Mouse (Mus musculus): ENCODE data around the gene Zc3h8. TPM values are rescaled to one million over a fixed set of nuclear protein-coding genes. Genes with fewer than 3 reads are reported as not detected.

The Zc3h8 gene
- polyA plus RNA-seq, 3 experiments from 2014 or later, result 8.2 to 8.5 (median 8.4) TPM

DNA sequence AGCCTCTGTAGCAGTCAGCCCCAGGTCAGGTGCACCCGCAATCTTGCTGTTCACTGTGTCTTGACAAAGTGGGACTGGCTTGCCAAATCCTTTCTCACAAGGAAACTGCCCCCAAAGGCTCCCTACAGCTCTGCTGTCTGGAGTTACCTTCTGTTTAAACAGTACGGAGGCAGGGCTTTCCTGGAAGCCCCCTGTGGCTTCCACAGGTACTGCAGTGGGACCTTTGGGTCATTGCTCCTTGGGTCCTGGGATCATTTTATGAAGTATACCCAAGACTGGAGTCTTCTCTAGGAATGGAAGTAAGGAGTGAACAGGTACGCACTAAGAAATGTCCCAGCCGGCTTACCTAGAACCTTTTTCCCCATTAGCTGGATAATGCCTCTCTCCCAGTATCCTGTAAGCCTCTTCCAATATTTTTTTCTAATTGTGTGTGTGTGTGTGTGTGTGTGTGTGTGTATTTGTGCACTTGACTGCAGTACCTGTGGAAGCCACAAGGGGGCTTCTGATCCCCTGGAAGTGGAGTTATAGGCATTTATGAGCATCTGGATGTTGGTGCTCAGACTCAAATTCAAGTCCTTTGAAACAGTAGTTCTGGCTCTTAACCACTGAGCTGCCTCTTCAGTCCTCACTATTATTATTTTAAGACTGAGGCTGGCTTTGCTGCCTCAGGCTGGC lies 53.1 kb downstream of the Zc3h8 start:
- ATAC-seq, result no peak

DNA sequence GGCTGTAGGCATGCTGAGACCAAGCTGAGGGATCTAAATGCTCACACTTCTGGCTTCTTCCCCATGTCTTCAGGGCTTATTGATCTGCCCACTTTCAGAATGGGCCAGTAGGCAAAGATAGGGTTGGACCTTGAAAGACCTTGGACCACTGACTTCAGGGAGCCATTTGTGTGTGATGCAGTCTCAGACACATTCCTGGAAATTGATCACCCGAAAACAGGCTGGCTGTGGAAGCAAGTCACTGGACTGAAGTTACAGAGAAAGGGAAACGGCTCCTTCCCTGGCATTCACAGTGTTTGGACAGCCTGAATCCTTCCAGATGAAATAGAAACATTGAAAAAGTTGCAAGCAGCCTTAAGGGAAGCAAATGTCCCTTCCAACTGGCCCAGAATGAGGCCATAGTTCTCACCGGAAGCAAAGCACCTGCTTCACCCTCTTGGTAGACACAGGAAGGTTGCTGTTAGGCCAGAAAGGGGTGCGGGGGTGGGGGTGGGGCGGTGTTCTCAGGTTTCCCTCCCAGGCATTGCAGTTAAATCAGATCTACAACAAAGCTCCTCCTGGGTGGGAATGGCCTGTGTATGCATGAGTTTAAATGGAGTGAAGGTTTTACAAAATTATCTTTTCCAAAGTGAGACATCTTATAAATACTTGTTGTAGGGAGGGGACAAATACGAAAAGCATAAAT lies 55.9 kb downstream of the Zc3h8 start:
- ATAC-seq, result no peak

DNA sequence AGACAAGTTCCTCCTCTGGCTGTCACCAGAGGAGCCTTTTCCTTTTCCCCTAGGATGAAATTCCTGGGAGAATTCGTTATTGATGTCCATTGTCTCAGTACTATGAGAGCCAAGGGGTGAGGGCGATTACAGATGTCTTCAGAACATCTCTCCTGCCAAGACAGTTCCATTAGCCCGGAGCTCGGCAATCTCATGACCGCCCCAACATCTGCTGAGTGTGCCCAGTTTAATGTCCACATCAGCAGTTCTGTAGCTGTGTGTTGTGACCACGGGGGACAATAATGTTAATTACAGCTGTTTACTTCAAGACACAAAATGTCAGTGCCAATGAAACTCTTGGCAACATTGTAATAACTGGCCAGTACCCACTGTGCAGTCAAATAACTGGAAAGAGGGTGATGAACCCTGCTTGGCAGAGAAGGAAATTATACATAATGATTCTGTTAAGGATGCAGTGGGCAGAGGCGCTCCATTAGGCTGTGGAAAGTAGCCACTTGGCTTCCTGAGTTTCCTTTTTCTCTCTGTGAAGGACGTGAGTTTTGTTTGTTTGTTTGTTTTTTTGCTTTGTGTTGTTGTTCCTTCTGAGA lies 58.6 kb downstream of the Zc3h8 start:
- no peak for ATAC-seq

DNA sequence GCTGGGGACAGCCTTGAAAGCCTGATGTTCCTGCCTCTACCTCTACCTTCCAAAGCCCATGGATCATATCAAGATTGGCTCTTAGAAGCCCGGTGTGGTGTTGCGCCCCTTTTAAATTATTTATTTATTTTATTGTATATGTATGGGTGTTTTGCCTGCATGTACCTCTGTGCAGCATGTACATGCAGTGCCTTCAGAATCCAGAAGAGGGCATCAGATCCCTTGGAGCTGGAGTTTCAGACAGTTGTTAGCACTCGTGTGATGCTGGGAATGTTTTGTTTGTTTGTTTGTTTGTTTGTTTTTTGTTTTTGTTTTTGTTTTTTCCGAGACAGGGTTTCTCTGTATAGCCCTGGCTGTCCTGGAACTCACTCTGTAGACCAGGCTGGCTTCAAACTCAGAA lies 62.6 kb downstream of the Zc3h8 start:
- no peak for ATAC-seq

Other genes starting within 250 kb of the Zc3h8 start
- under 1 TPM in 2 of 3 experiments, not detected in 1; 0.08 to 0.40 TPM for gene Mertk, start 245.1 kb downstream of the Zc3h8 start, polyA plus RNA-seq (2017; shearing (Covaris generic))
- 10 to 100 TPM; 11.3 to 18.5 (median 16.0) TPM for gene Tmem87b, start 126.0 kb downstream of the Zc3h8 start, polyA plus RNA-seq (2017; shearing (Covaris generic))
- under 1 TPM in 1 of 3 experiments, not detected in 2; 0.20 TPM for gene Fbln7, start 81.1 kb downstream of the Zc3h8 start, polyA plus RNA-seq (2017; shearing (Covaris generic))
- 10 to 100 TPM in 2 of 3 experiments, 1 to 10 TPM in 1; 2.9 to 12.8 (median 10.1) TPM for gene Zc3h6, start 23.3 kb upstream of the Zc3h8 start, polyA plus RNA-seq (2017; shearing (Covaris generic))
- 1 to 10 TPM in 1 of 3 experiments, under 1 TPM in 2; 0.62 to 1.4 (median 0.78) TPM for gene Gm10762, start 23.6 kb upstream of the Zc3h8 start, polyA plus RNA-seq (2017; shearing (Covaris generic))
- gene Vinac1, start 104.1 kb upstream of the Zc3h8 start, polyA plus RNA-seq (2017; shearing (Covaris generic)), result under 1 TPM in 1 of 3 experiments, not detected in 2; 0.16 TPM
- 1 to 10 TPM; 1.2 to 2.0 (median 1.3) TPM for gene Ttl, start 121.9 kb upstream of the Zc3h8 start, polyA plus RNA-seq (2017; shearing (Covaris generic))
- 10 to 100 TPM in 2 of 3 experiments, 1 to 10 TPM in 1; 9.6 to 25.9 (median 14.9) TPM for gene Polr1b, start 156.9 kb upstream of the Zc3h8 start, polyA plus RNA-seq (2017; shearing (Covaris generic))
- gene Chchd5, start 185.6 kb upstream of the Zc3h8 start, polyA plus RNA-seq (2017; shearing (Covaris generic)), result 10 to 100 TPM; 26.5 to 44.1 (median 34.3) TPM